Mouse (Mus musculus) thymus, postnatal 14 days (tissue): ENCODE measurements at regions not wholly inside any gene's neighbourhood (a gene's known extent, or its start where the extent isn't known, plus 50 kb on each side); places are given as distances from the start of the nearest gene placed in this dataset.

Experiments
- DNase-seq: peaks from one replicate; pipeline ENCODE4 v3.0.0; 2021

- DNase-seq = no peak
Observed at GRCm38 (mm10) chr13:51899319-51900042, 53.0 kb downstream of the Gadd45g start.

- DNase-seq = no peak
Observed at GRCm38 (mm10) chr13:51900043-51900440, 53.6 kb downstream of the Gadd45g start.

GRCm38 (mm10) chr13:51902482-51903285 lies 56.2 kb downstream of the Gadd45g start:
- no peak for DNase-seq

- no peak for DNase-seq
Observed at GRCm38 (mm10) chr13:51903324-51903939, 57.0 kb downstream of the Gadd45g start.

- no peak for DNase-seq
Observed at GRCm38 (mm10) chr13:51905270-51905669, 58.8 kb downstream of the Gadd45g start.

- DNase-seq = no peak
Observed at GRCm38 (mm10) chr13:51906103-51906502, 59.6 kb downstream of the Gadd45g start.

GRCm38 (mm10) chr13:51908514-51908913 lies 62.0 kb downstream of the Gadd45g start:
- DNase-seq = no peak

GRCm38 (mm10) chr13:51911296-51911998 lies 65.0 kb downstream of the Gadd45g start:
- peak; percentile 67 for DNase-seq

- no peak for DNase-seq
Observed at GRCm38 (mm10) chr13:51912477-51912876, 66.0 kb downstream of the Gadd45g start.

- no peak for DNase-seq
Observed at GRCm38 (mm10) chr13:51912994-51913393, 66.5 kb downstream of the Gadd45g start.

GRCm38 (mm10) chr13:51916666-51917240 lies 70.3 kb downstream of the Gadd45g start:
- DNase-seq = no peak

GRCm38 (mm10) chr13:51917658-51918057 lies 71.2 kb downstream of the Gadd45g start:
- DNase-seq = no peak

GRCm38 (mm10) chr13:51918108-51918507 lies 71.6 kb downstream of the Gadd45g start:
- DNase-seq = no peak

GRCm38 (mm10) chr13:51918781-51919170 lies 72.3 kb downstream of the Gadd45g start:
- no peak for DNase-seq

GRCm38 (mm10) chr13:51919171-51919793 lies 72.8 kb downstream of the Gadd45g start:
- DNase-seq = no peak

- no peak for DNase-seq
Observed at GRCm38 (mm10) chr13:51919937-51920336, 73.5 kb downstream of the Gadd45g start.

GRCm38 (mm10) chr13:51920511-51921351 lies 74.3 kb downstream of the Gadd45g start:
- no peak for DNase-seq

- no peak for DNase-seq
Observed at GRCm38 (mm10) chr13:51921550-51921949, 75.1 kb downstream of the Gadd45g start.

GRCm38 (mm10) chr13:51926764-51927163 lies 80.3 kb downstream of the Gadd45g start:
- no peak for DNase-seq

- no peak for DNase-seq
Observed at GRCm38 (mm10) chr13:51929730-51930129, 83.3 kb downstream of the Gadd45g start.

GRCm38 (mm10) chr13:51930301-51930747 lies 83.8 kb downstream of the Gadd45g start:
- DNase-seq = no peak
